Mouse (Mus musculus) frontal cortex, adult 2 months (tissue): ENCODE measurements around the gene Rbm48. TPM values are rescaled to one million over a fixed set of nuclear protein-coding genes. Genes with fewer than 3 reads are reported as not detected.
A peak's percentile ranks its signal among the peaks of the same experiment; 100 is the strongest.

Source experiments
- DNase-seq, 2 experiments: peaks; one replicate each; pipeline ENCODE4 v3.0.0; 2022; ENCODE audit warnings: low spot score in 1 of 2; ENCODE audit errors: extremely low spot score in 1 of 2
- polyA plus RNA-seq: library from polyadenylated mRNA; depleted of rRNA; stranded (reverse); fragments of >200 nt; gene quantifications from 2 replicates; pipeline ENCODE4 v1.2.3, GENCODE M21; 2012; rRNA removed

Rbm48 gene
- polyA plus RNA-seq, 1 experiment = 11.7 TPM

DNA sequence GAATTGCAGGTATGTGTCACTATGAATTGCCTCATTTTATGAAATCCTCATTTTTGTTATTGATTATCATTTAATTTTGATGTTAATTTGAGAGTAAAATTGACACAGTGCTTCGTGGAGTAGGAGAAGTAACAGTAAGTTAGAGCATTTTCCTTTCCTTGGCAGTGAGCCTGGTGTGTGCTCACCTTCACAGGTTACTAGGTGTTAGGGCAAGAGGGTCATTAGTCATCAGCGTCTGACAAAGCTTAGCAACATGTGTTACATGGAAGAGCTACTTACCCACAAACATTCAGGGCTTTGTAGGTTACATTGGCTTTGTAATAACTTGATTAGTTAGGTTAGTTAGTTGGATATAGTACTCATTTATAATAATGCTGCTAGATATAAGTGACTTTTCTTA lies 42.2 kb downstream of the Rbm48 start:
- DNase-seq = no peak

DNA sequence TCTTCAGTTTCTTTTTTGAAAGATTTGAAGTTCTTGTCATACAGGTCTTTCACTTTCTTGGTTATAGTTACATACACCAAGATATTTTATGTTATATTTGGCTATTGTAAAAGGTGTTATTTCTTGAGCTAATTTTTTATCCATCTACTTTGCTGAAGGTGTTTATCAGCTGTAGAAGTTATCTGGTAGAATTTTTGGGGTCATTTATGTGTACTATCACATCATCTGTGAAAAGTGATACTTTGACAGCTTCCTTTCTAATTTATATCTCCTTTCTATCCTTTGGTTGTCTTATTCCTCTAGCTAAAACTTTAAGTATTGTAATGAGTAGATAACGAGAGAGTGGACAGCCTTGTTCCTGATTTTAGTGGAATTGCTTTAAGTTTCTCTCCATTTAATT lies 44.9 kb downstream of the Rbm48 start:
- no peak for DNase-seq

DNA sequence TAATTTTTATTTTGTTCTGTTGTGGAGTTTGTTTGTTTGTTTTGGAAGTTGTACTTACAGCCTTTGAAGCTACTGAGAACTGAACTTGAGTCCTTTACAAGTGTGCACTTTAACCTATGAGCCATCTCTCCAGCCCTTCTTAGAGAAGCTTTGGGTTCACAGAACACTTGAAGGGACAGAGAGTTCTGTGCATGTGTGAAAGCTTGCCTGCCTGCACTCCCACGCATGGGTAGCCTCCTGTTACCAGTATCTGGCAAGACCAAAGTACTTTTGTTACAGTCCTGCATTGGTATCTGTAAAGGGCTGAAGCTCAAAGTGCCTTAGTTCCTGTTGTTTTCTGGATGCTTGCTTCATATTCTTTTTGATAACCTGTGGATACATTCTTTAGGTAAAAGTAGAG lies 50.2 kb downstream of the Rbm48 start:
- no peak for DNase-seq

DNA sequence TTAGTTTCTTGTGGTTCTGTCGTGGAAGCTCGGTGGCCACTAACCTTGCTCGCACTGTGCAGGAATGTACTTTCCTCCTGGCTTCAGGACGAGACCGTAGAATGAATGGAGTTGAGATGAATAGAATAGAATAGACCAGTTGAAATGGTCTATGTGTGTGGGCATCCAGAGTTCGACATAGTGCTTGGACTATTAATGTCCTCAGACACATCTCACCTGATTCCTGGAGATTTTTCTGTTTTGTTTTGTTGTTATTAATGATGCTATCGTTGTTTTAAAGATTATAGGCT lies 52.0 kb downstream of the Rbm48 start:
- DNase-seq = no peak

DNA sequence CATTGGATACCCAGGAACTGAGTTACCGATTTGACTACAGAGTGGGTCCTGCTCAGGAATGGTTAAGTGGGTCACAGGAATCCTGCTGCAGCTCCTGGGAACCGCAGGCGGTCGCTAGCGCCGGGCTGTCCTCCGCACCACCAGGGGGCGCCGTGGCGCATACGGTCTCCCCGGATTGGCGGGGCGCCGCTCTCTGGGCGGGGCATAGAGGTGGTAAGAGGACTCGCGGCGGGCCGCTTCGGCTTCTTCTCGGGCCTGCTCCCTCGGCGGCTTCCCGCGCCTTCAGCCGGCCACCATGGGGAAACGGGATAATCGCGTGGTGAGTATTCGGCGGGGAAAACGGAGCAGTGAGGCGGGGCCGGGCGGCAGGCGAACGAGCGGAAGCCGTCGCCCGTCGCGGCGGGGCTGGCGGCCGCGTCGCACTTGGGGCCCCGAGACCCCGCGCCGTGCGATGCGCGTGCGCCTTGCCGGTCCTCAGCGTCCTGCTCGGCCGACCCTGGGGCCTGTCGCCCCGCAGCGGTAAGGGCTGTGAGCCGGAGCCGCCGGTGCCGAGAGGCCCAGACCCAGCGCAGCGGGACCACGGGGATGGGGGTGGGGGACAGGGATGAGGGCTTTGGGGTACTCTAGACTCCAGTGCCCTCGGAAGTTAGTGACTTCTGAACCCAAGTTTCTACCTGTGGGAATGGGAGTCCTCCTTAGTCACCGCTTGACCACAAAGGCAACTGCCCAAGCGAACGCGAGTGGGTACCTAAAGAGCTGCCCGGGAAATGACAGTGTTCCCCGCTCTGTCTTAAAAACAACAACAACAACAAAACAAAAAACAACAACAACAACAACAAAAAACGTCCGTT lies 52.5 kb downstream of the Rbm48 start, which contains the start of gene Fam133b:
Fam133b (plus strand) TSS at position 205 of the 851 bp plus-strand sequence.
- peak; percentile 84 to 99 for DNase-seq

DNA sequence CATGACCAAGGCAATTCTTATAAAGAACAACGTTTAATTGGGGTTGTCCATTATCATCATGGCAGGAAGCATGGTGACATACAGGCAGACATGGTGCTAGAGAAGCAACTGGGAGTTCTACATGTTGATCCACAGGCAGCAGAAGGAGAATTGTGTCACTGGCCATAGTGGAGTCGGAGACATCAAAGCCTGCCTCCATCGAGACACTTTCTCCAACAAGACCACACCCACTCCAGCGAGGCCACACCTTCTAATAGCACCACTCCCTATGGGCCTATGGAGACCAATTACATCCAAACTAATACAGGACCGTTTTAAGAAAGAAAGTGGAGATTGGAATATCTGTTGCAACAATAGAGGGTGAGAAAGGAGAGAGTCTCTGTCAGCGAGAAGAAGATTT lies 54.5 kb downstream of the Rbm48 start:
- no peak for DNase-seq

DNA sequence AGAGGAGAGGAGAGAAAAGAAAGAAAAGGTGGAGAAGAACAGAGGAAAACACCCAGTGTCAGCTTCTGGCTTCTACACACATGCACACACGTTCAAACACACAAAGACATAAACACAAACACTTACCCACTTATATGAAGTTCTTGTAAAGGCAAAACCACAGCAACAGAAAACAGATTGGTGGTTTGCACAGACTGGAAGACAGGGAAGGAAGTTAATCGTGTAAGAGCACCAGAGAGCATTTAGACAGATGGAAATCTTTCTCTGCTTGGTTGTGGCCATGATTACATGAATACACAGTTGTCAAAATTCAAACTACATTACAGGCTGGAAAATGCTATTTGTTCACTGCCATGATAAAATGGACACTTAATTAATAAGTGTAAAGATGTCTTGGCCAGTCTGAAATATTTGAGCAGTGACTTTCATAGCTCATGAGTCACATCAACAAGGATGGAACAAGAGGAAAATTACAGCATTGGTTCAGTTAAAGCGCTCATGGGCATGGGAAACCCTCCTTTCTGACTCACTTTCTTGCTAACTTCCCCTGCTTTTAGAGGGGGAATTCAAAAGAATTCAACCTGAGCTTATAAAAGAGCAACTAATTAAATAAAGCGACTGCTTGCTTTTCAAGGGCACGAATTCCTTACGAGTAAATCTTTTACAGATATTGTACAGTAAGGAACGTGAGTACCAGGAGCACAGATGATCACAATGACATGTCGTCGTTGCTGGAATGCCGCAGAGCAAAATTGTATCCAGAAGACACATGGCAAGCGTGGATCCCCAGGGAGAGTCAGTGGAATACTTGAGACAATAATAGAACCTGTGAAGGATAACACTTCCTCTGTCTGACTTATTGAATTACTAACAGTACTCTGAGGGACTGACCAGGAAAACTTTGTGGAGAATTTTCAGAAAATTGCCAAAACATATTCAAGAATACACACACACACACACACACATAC lies 57.6 kb downstream of the Rbm48 start:
- DNase-seq = no peak

DNA sequence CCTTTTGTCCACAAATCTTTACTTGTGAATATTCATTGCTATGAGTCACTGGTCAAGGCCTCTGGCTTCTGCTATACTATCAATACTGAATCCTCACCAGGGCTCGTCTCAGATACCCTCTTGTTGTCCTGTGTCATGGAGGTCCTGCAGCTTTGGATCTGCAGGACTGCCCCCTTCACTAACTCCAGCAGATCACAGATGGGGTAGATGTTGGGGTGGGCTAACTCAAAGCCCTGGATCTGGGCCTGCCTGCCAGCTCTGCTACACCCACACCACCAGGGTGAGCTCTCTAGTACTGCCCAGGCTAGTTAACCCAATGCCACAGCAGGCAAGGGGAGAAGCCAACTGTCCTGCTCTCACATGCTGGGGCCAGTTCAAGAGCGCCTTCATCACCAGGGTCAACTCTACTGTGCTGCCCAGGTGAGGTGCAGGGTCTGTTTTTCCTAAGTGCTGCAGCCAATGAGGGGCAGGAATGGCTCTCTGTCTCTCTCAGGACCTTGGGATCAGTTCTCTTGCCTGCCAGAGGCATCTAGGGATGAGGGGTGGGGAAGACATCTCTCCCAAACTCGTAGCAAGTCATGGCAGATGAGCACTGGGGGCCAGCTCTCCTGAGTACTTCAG lies 59.7 kb downstream of the Rbm48 start:
- DNase-seq = no peak

Other genes with a start within 250 kb of the Rbm48 start
- gene Fam133b, start 52.8 kb downstream of the Rbm48 start, polyA plus RNA-seq = 28.5 and 29.1 TPM in 2 replicates
- 6.0 and 7.8 TPM in 2 replicates for gene 1700109H08Rik, start 25.0 kb downstream of the Rbm48 start, polyA plus RNA-seq
- gene Pex1, start 519 bp downstream of the Rbm48 start, polyA plus RNA-seq = 26.5 and 28.9 TPM in 2 replicates
- gene Tmbim7, start 54.6 kb upstream of the Rbm48 start, polyA plus RNA-seq = 0.08 TPM in 1 of 2 replicates, not detected in the other
- 87.7 and 94.5 TPM in 2 replicates for gene Gatad1, start 60.6 kb upstream of the Rbm48 start, polyA plus RNA-seq
- 19.4 and 20.0 TPM in 2 replicates for gene Ankib1, start 206.3 kb upstream of the Rbm48 start, polyA plus RNA-seq
- gene Krit1, start 206.6 kb upstream of the Rbm48 start, polyA plus RNA-seq = 43.8 and 45.8 TPM in 2 replicates
- 0.06 and 0.08 TPM in 2 replicates for gene Lrrd1, start 248.6 kb upstream of the Rbm48 start, polyA plus RNA-seq